Mouse (Mus musculus): ENCODE measurements around the gene Gbp3. TPM values are rescaled to one million over a fixed set of nuclear protein-coding genes. Genes with fewer than 3 reads are reported as not detected.

Gbp3 gene
- polyA plus RNA-seq (2014; fragmentation: Nextera tagmentation; extraction: Ambion mirVana), result 0.34 and 3.2 TPM in 2 replicates

DNA sequence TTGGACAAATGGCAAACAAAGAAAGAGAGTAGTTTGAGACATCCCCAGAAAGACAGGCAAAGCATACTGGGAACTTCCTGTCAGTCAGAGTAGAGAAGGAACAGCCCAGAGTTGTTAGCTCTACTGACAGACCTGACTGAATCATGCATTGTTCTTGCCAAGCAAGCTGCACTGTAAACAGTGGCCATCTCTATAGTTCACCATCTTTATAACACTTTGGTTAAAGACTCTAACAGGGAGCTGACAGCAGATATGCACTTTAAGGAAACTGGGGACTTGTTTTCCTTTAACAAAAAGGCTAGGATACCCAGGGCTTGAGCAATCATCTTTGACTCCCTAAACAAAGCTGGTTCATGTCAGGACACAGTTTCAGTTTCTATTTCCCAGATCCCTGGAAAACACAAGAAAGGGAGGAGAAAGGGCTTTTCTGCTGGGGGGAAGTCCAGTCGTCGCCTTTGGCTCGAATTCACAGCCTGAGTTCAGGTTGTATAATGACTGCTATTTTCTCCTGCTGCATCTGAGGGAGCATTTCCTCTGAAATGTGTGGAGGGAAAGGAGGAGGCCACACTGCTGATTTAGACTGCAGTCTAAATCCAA lies at the start of gene Gbp3:
TSS of gene Gbp3 (plus strand) at position 395 of the 597 bp plus-strand sequence.
- Histone ChIP-seq H3K27me3 (ENCODE audit: control insufficient read depth, insufficient read depth, low read length) (no peaks in the 10 kb centered on the region), H3K4me2 (ENCODE audit: low read length) (peak within 1 kb of the TSS; percentile 38), H3K36me3 (ENCODE audit: control insufficient read depth, insufficient read depth, low read length) (no peaks in the 10 kb centered on the region), H3K27ac (replicated peaks; ENCODE audit: low read depth, low read length) (no peak within 1 kb of the TSS), H3K4me3 (replicated peaks; ENCODE audit: low read depth, low read length) (0 out of 2 replicates have a peak within 1 kb of the TSS, but pooled peaks have one; percentile 7), H3K9ac (replicated peaks; ENCODE audit: low read length) (no peak within 1 kb of the TSS), H3K9me3 (ENCODE audit: control insufficient read depth, low read length) (no peaks in the 10 kb centered on the region), H3K4me1 (ENCODE audit: control insufficient read depth, insufficient read depth, low read length) (no peaks in the 10 kb centered on the region)
- DNase-seq, result no peak
- no peak for ATAC-seq (ENCODE audit: low FRiP score, low TSS enrichment)
- 55% methylated on average over 3 of the region's 3 CpGs for WGBS

DNA sequence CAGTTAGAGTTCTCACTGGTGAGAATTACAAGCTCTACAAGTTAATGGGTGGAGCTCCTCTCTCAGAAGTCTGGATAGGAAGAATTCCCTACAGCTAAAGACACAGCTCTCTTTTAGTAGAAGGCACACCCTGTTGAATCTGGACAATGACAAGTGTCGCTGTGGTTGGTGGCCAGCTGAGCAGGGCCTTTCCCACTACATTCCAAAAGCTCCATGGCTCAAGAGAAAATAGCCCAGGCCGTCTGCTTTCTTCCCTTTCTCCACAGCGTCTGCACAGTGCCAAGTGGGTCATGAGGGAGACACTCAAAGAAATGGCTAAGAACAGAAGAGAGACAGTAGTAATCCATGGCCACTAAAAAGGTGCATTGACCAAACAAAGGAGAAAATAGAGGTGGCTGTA lies 31.7 kb upstream of the Gbp3 start:
- Histone ChIP-seq H3K4me1 (ENCODE audit: control insufficient read depth, insufficient read depth, low read length) (no peaks in the 10 kb centered on the region), H3K4me3 (replicated peaks; ENCODE audit: low read depth, low read length) (no peak overlapping the region), H3K9me3 (ENCODE audit: control insufficient read depth, low read length) (no peaks in the 10 kb centered on the region), H3K4me2 (ENCODE audit: low read length) (no peak overlapping the region), H3K27ac (replicated peaks; ENCODE audit: low read depth, low read length) (no peak overlapping the region), H3K9ac (replicated peaks; ENCODE audit: low read length) (no peak overlapping the region), H3K36me3 (ENCODE audit: control insufficient read depth, insufficient read depth, low read length) (no peaks in the 10 kb centered on the region), H3K27me3 (ENCODE audit: control insufficient read depth, insufficient read depth, low read length) (no peaks in the 10 kb centered on the region)
- WGBS, result 28% methylated on average over 3 of the region's 3 CpGs
- DNase-seq, result no peak
- ATAC-seq (ENCODE audit: low FRiP score, low TSS enrichment), result no peak

DNA sequence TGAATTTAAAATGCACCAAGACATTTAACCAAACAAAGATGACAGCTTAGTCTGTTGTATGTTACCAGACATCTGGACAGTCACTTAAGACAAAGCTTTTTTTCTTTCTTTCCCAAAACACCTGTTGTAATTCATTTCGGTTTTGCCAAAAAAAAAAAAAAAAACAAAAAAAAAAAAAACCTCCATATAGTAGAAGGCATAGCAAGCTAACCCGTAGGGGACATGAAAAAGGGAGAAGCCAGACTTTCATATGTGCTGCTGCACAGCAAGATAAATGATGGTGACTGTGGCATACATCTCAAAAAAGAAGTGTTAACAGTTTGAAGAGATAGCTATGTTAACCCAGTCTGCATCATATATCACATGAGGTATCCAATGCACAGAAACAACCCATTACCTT lies 30.2 kb upstream of the Gbp3 start:
- Histone ChIP-seq H3K4me1 (ENCODE audit: control insufficient read depth, insufficient read depth, low read length) (no peaks in the 10 kb centered on the region), H3K27me3 (ENCODE audit: control insufficient read depth, insufficient read depth, low read length) (no peaks in the 10 kb centered on the region), H3K27ac (replicated peaks; ENCODE audit: low read depth, low read length) (no peak overlapping the region), H3K9ac (replicated peaks; ENCODE audit: low read length) (no peak overlapping the region), H3K4me3 (replicated peaks; ENCODE audit: low read depth, low read length) (peak overlapping the region; percentile 51; the same call in 1 of the 2 replicates), H3K36me3 (ENCODE audit: control insufficient read depth, insufficient read depth, low read length) (no peaks in the 10 kb centered on the region), H3K4me2 (ENCODE audit: low read length) (peak overlapping the region; percentile 96), H3K9me3 (ENCODE audit: control insufficient read depth, low read length) (no peaks in the 10 kb centered on the region)
- WGBS, result 68% methylated on average over 2 of the region's 2 CpGs
- DNase-seq (no peak), ATAC-seq (ENCODE audit: low FRiP score, low TSS enrichment) (no peak)

DNA sequence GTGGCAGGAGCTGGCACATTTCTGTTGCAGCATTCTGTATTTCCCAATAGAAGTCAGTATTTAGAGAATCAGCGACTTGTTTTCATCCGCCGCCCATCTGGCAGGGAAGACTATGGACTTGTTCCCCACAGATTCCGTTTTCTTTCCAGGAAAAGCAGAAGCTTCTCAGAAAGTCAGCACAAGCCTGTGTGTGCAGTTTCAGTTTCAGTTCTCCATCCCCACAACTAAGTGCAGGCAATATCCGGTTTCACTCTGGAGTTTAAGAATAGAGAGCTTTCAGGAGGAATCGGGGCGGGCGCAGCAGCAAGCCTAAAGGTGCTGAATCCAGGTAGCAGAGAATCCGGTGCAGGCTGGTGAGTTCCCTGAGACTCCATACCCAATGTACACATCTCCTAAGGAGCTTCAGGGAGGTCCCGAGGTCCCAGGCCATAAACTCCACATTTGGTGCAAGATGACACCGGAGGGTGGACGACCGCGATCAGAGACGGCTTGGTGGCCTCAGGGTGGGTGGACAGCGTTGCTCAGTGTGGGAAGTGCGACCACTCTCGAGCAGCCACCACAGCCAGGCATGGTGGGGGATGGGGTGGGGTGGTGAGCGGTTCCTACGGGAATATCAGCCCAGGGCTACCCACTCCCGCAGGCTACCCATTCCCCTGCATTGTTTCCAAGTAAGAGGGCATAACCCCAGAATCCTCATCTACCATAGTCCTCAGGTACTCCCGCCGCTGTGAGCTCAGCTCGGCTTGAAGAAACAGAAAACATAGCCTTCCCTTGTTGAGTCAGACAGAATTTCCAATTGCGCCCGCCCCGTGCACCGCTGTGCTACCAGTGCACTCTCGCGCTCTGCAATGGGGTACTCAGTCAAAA lies 29.5 kb upstream of the Gbp3 start, which contains the start of gene Gbp7:
TSS of gene Gbp7 (plus strand) at position 256 of the 867 bp plus-strand sequence.
- no peaks in the 10 kb centered on the region for H3K27me3 ChIP-seq (ENCODE audit: control insufficient read depth, insufficient read depth, low read length)
- H3K9me3 ChIP-seq (ENCODE audit: control insufficient read depth, low read length), result no peaks in the 10 kb centered on the region
- no peak within 1 kb of the TSS for H3K27ac ChIP-seq (replicated peaks; ENCODE audit: low read depth, low read length)
- 1% methylated on average over 30 of the region's 30 CpGs for WGBS
- DNase-seq (peak; percentile 56), ATAC-seq (ENCODE audit: low FRiP score, low TSS enrichment) (peak; percentile 80)
- peak within 1 kb of the TSS; percentile 51 for H3K4me3 ChIP-seq (replicated peaks; ENCODE audit: low read depth, low read length)
- H3K4me2 ChIP-seq (ENCODE audit: low read length), result peak within 1 kb of the TSS; percentile 96
- no peaks in the 10 kb centered on the region for H3K4me1 ChIP-seq (ENCODE audit: control insufficient read depth, insufficient read depth, low read length)
- H3K36me3 ChIP-seq (ENCODE audit: control insufficient read depth, insufficient read depth, low read length), result no peaks in the 10 kb centered on the region
- H3K9ac ChIP-seq (replicated peaks; ENCODE audit: low read length), result peak within 1 kb of the TSS; percentile 60

DNA sequence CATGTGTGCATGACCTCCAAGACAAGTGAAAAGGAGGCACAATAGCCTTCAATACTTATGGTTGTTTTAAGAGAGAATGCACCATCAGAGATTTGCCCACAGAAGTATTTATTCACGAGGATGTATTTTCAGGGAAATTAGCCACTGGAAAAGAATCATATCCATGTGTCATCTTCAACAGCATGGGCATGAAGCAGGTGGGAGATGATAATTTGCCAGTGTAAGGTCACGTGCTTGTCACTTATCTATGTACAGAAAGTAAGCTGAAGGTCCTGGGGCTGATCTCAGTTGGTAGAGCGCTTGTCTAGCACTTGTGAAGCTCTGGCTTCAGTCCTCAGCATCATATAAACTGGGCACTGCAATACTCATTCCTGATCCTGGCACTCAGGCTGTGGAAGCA lies 28.2 kb upstream of the Gbp3 start:
- H3K27me3 ChIP-seq (ENCODE audit: control insufficient read depth, insufficient read depth, low read length), result no peaks in the 10 kb centered on the region
- H3K27ac ChIP-seq (replicated peaks; ENCODE audit: low read depth, low read length), result no peak overlapping the region
- H3K36me3 ChIP-seq (ENCODE audit: control insufficient read depth, insufficient read depth, low read length), result no peaks in the 10 kb centered on the region
- WGBS, result 93% methylated on average over 3 of the region's 3 CpGs
- no peak for ATAC-seq (ENCODE audit: low FRiP score, low TSS enrichment)
- H3K4me2 ChIP-seq (ENCODE audit: low read length), result no peak overlapping the region
- no peaks in the 10 kb centered on the region for H3K9me3 ChIP-seq (ENCODE audit: control insufficient read depth, low read length)
- H3K4me1 ChIP-seq (ENCODE audit: control insufficient read depth, insufficient read depth, low read length), result no peaks in the 10 kb centered on the region
- DNase-seq, result no peak
- H3K9ac ChIP-seq (replicated peaks; ENCODE audit: low read length), result no peak overlapping the region
- no peak overlapping the region for H3K4me3 ChIP-seq (replicated peaks; ENCODE audit: low read depth, low read length)

DNA sequence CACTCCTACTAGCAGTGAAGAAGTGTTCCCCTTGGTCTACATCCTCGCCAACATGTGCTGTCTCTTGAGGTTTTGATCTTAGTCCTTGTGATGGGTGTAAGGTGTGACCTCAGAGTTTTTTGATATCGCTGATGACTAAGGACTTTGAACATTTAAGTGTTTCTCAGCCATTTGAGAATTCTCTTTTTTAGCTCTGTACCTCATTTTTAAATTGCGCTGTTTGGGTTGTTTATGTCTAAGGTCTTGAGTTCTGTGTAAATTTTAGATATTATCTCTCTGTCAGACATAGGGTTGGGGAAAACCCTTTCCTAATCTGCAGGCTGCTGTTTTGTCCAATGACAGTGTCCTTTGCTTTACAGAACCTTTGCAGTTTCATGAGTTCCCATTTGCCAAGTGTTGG lies 26.6 kb upstream of the Gbp3 start:
- no peak overlapping the region for H3K4me3 ChIP-seq (replicated peaks; ENCODE audit: low read depth, low read length)
- DNase-seq, result no peak
- 90% methylated on average over 3 of the region's 3 CpGs for WGBS
- H3K4me2 ChIP-seq (ENCODE audit: low read length), result no peak overlapping the region
- no peak overlapping the region for H3K9ac ChIP-seq (replicated peaks; ENCODE audit: low read length)
- no peaks in the 10 kb centered on the region for H3K27me3 ChIP-seq (ENCODE audit: control insufficient read depth, insufficient read depth, low read length)
- no peak overlapping the region for H3K27ac ChIP-seq (replicated peaks; ENCODE audit: low read depth, low read length)
- H3K36me3 ChIP-seq (ENCODE audit: control insufficient read depth, insufficient read depth, low read length), result no peaks in the 10 kb centered on the region
- no peaks in the 10 kb centered on the region for H3K9me3 ChIP-seq (ENCODE audit: control insufficient read depth, low read length)
- no peak for ATAC-seq (ENCODE audit: low FRiP score, low TSS enrichment)
- no peaks in the 10 kb centered on the region for H3K4me1 ChIP-seq (ENCODE audit: control insufficient read depth, insufficient read depth, low read length)

- DNase-seq (no peak), ATAC-seq (ENCODE audit: low FRiP score, low TSS enrichment) (no peak)
- Histone ChIP-seq H3K9ac (replicated peaks; ENCODE audit: low read length) (no peak overlapping the region), H3K27me3 (ENCODE audit: control insufficient read depth, insufficient read depth, low read length) (no peaks in the 10 kb centered on the region), H3K4me1 (ENCODE audit: control insufficient read depth, insufficient read depth, low read length) (no peaks in the 10 kb centered on the region), H3K36me3 (ENCODE audit: control insufficient read depth, insufficient read depth, low read length) (no peaks in the 10 kb centered on the region), H3K27ac (replicated peaks; ENCODE audit: low read depth, low read length) (no peak overlapping the region), H3K4me3 (replicated peaks; ENCODE audit: low read depth, low read length) (no peak overlapping the region), H3K9me3 (ENCODE audit: control insufficient read depth, low read length) (no peaks in the 10 kb centered on the region), H3K4me2 (ENCODE audit: low read length) (no peak overlapping the region)
- WGBS, result 84% methylated on average over 1 of the region's 1 CpGs
Observed at GRCm38 (mm10) chr3:142535667-142536066, 24.2 kb upstream of the Gbp3 start.

DNA sequence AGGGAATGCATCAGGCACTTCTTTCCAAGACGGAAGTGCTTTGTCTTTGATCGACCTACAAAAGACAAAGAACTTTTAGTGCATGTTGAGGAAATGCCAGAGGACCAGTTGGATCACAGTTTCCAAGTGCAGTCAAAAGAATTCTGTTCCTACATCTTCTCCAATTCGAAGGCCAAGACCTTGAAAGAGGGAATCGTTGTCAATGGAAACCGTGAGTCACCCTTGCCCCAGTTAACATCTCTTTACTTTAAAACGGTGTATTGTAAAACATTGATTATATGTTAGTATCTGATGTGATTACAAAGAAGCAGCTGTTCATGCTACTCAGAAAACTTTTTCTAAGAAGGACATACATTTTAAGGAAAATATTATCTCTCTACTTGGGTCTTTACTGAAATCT lies 18.4 kb upstream of the Gbp3 start:
- no peaks in the 10 kb centered on the region for H3K4me1 ChIP-seq (ENCODE audit: control insufficient read depth, insufficient read depth, low read length)
- no peak overlapping the region for H3K4me3 ChIP-seq (replicated peaks; ENCODE audit: low read depth, low read length)
- no peaks in the 10 kb centered on the region for H3K27me3 ChIP-seq (ENCODE audit: control insufficient read depth, insufficient read depth, low read length)
- ATAC-seq (ENCODE audit: low FRiP score, low TSS enrichment) (no peak), DNase-seq (no peak)
- no peaks in the 10 kb centered on the region for H3K9me3 ChIP-seq (ENCODE audit: control insufficient read depth, low read length)
- no peak overlapping the region for H3K27ac ChIP-seq (replicated peaks; ENCODE audit: low read depth, low read length)
- no peak overlapping the region for H3K4me2 ChIP-seq (ENCODE audit: low read length)
- H3K9ac ChIP-seq (replicated peaks; ENCODE audit: low read length), result no peak overlapping the region
- WGBS, result 86% methylated on average over 6 of the region's 6 CpGs
- H3K36me3 ChIP-seq (ENCODE audit: control insufficient read depth, insufficient read depth, low read length), result no peaks in the 10 kb centered on the region
